Mouse (Mus musculus): ENCODE results near the gene Ankrd12.

DNA sequence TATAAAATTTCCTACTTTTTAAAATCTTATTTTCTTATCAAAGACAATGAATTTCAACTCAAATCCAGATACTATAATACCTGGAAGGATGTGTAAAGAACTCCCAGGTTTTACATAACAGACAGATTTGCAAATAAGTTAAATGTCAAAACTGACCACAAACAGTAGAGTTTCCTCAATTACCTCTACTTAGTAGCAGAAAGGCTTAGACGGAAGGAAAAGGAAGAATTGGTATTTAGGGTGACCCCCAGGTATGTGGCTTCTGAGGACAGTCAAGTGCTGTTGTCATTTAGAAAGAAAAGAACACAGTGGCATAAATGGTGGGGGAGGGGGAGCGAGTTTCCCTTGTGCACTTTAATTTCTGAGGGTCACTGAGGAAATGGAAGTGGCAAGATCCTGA is 65.1 kb downstream of the Ankrd12 start:
- TF ChIP-seq GATA1 (IDR thresholded peaks at IDR 0.05; ENCODE audit: borderline replicate concordance, low read length) (no peak), FLI1 (IDR thresholded peaks at IDR 0.05; ENCODE audit: low read length) (no peak)
